In genomic region chr7:19149626-19150025, GRCm38 (mm10) we compare ENCODE assay signal across 8 mouse cellular contexts. TPM values are rescaled to one million over a fixed set of nuclear protein-coding genes. Genes with fewer than 3 reads are reported as not detected.
DNase-seq lines count a peak whose midpoint lies in the region; ATAC-seq lines count a peak whose summit lies in the region.

Gene Snrpd2 (plus strand): TSS chr7:19149722.

- intact Hi-C loops in left cerebral cortex, postnatal 10 days (cut with DNase I), result no loop called here

- ATAC-seq in inflammation-experienced regulatory T-cells, adult 6 months, result peak; percentile 70
- ATAC-seq in megakaryocyte-erythroid progenitor cell, adult 5-6 weeks (replicated peaks; ENCODE audit: low FRiP score, low TSS enrichment, poor library complexity, severe bottlenecking), result peak; percentile 81

- DNase-seq in adipocyte (ENCODE audit: low spot score), result peak; percentile 95
- peak; percentile 99 for DNase-seq in embryo, embryonic 10 days (ENCODE audit: low spot score)
- peak; percentile 99 for DNase-seq in gastrocnemius, postnatal 10 days
- DNase-seq in left cerebral cortex, postnatal 10 days (ENCODE audit: extremely low spot score in 1 of 2, low spot score in 2 of 2), result peak; percentile 93 to 98
- peak; percentile 93 for DNase-seq in right cerebral cortex, postnatal 25 days
- peak; percentile 92 to 98 for DNase-seq in urinary bladder, postnatal 4 days (ENCODE audit: low spot score in 2 of 2)

RNA-seq across cellular contexts. Expression of gene Snrpd2, which starts in this region (rescaled TPM):
- total RNA-seq in gastrocnemius, postnatal 10 days (2021), result 10 to 100 TPM; 72.9 to 77.4 TPM
- 10 to 100 TPM; 73.5 to 94.3 (median 75.9) TPM for polyA plus RNA-seq in inflammation-experienced regulatory T-cells, adult 6 months (2017; shearing (Covaris generic))
- total RNA-seq in left cerebral cortex, postnatal 10 days (2021), result 10 to 100 TPM; 99.2 to 99.9 TPM
- 146 and 165 TPM in 2 replicates for total RNA-seq in megakaryocyte-erythroid progenitor cell, adult 5-6 weeks (2014; fragmentation: Nextera tagmentation)
- total RNA-seq in megakaryocyte-erythroid progenitor cell, adult 5-6 weeks (2017), result 80.7 and 93.4 TPM in 2 replicates

Comparison
In these comparisons a context has a peak if more than half of its experiments do, and no peak if none do; other contexts are left out.
1. Peak in every context shown above with its lines: DNase-seq and ATAC-seq.